Mouse (Mus musculus): ENCODE results near the gene Dab2ip. TPM values are rescaled to one million over a fixed set of nuclear protein-coding genes. Genes with fewer than 3 reads are reported as not detected.

Dab2ip gene
- total and polyA plus RNA-seq, 3 experiments: 34.5 to 47.9 (median 45.6) TPM

- H3K27ac ChIP-seq: peak overlapping the region; percentile 91
Measured at GRCm38 (mm10) chr2:35625526-35625925, 67.5 kb downstream of the Dab2ip start.

GRCm38 (mm10) chr2:35626181-35626727, 68.2 kb downstream of the Dab2ip start:
- Histone ChIP-seq H3K4me3 (peak overlapping the region; percentile 36), H3K36me3 (ENCODE audit: control insufficient read depth, insufficient read depth, low read length) (no peaks in the 10 kb centered on the region), H3K4me1 (ENCODE audit: control insufficient read depth, insufficient read depth, low read length) (peaks cover 22% of the 10 kb centered on the region), H3K27ac (peak overlapping the region; percentile 91), H3K79me2 (replicated peaks; ENCODE audit: control insufficient read depth, insufficient read depth, low read length) (peaks cover 7% of the 10 kb centered on the region), H3K9ac (ENCODE audit: low read depth, low read length) (peak overlapping the region; percentile 59), H3K27me3 (ENCODE audit: control insufficient read depth, insufficient read depth, low read length) (no peaks in the 10 kb centered on the region)
- WGBS: 67% methylated on average over 9 of the region's 9 CpGs
- DNase-seq: no peak
- TF ChIP-seq CTCF (IDR thresholded peaks at IDR 0.05) (no peak), EP300 (IDR thresholded peaks at IDR 0.05; ENCODE audit: insufficient read depth, low read depth, low read length) (no peak)
- intact Hi-C loops (cut with DNase I): no loop called here

More at GRCm38 (mm10) chr2:35625526-35625925, 67.5 kb downstream of the Dab2ip start:
- H3K9ac ChIP-seq (ENCODE audit: low read depth, low read length): no peak overlapping the region
- H3K27me3 ChIP-seq (ENCODE audit: control insufficient read depth, insufficient read depth, low read length): no peaks in the 10 kb centered on the region
- TF ChIP-seq EP300 (IDR thresholded peaks at IDR 0.05; ENCODE audit: insufficient read depth, low read depth, low read length) (no peak), POLR2A (IDR thresholded peaks at IDR 0.05; ENCODE audit: insufficient read depth, low read depth, low read length) (no peak), CTCF (IDR thresholded peaks at IDR 0.05) (no peak)
- peaks cover 21% of the 10 kb centered on the region for H3K4me1 ChIP-seq (ENCODE audit: control insufficient read depth, insufficient read depth, low read length)
- 80% methylated on average over 6 of the region's 6 CpGs for WGBS
- peaks cover 5% of the 10 kb centered on the region; the same call in 1 of the 2 replicates for H3K79me2 ChIP-seq (replicated peaks; ENCODE audit: control insufficient read depth, insufficient read depth, low read length)
- no peak for DNase-seq
- H3K4me3 ChIP-seq: no peak overlapping the region
- no peaks in the 10 kb centered on the region for H3K36me3 ChIP-seq (ENCODE audit: control insufficient read depth, insufficient read depth, low read length)
- intact Hi-C loops (cut with DNase I): no loop called here

- H3K9ac ChIP-seq (ENCODE audit: low read depth, low read length): peak overlapping the region; percentile 59
- H3K79me2 ChIP-seq (replicated peaks; ENCODE audit: control insufficient read depth, insufficient read depth, low read length): peaks cover 8% of the 10 kb centered on the region
- WGBS: 23% methylated on average over 11 of the region's 11 CpGs
- H3K36me3 ChIP-seq (ENCODE audit: control insufficient read depth, insufficient read depth, low read length): no peaks in the 10 kb centered on the region
- peak overlapping the region; percentile 36 for H3K4me3 ChIP-seq
- peak; percentile 57 to 63 for DNase-seq
- TF ChIP-seq CTCF (IDR thresholded peaks at IDR 0.05): no peak
- peak; percentile 47; the same call in 1 of the 2 replicates for TF ChIP-seq POLR2A (IDR thresholded peaks at IDR 0.05; ENCODE audit: insufficient read depth, low read depth, low read length)
- TF ChIP-seq EP300 (IDR thresholded peaks at IDR 0.05; ENCODE audit: insufficient read depth, low read depth, low read length): 0 out of 2 replicates have a peak, but pooled peaks have one; percentile 13
- intact Hi-C loops (cut with DNase I): no loop called here
- H3K27ac ChIP-seq: peak overlapping the region; percentile 91
- peaks cover 19% of the 10 kb centered on the region for H3K4me1 ChIP-seq (ENCODE audit: control insufficient read depth, insufficient read depth, low read length)
- H3K27me3 ChIP-seq (ENCODE audit: control insufficient read depth, insufficient read depth, low read length): no peaks in the 10 kb centered on the region
Measured at GRCm38 (mm10) chr2:35627298-35627898, 69.3 kb downstream of the Dab2ip start.

GRCm38 (mm10) chr2:35628052-35628451, 70.0 kb downstream of the Dab2ip start:
- no peak for TF ChIP-seq CTCF (IDR thresholded peaks at IDR 0.05)
- no peak for TF ChIP-seq POLR2A (IDR thresholded peaks at IDR 0.05; ENCODE audit: insufficient read depth, low read depth, low read length)
- TF ChIP-seq EP300 (IDR thresholded peaks at IDR 0.05; ENCODE audit: insufficient read depth, low read depth, low read length): no peak
- peak overlapping the region; percentile 25 for H3K4me3 ChIP-seq
- no peaks in the 10 kb centered on the region for H3K27me3 ChIP-seq (ENCODE audit: control insufficient read depth, insufficient read depth, low read length)
- 52% methylated on average over 7 of the region's 7 CpGs for WGBS
- H3K9ac ChIP-seq (ENCODE audit: low read depth, low read length): peak overlapping the region; percentile 46
- H3K79me2 ChIP-seq (replicated peaks; ENCODE audit: control insufficient read depth, insufficient read depth, low read length): peaks cover 7% of the 10 kb centered on the region
- H3K27ac ChIP-seq: peak overlapping the region; percentile 91
- intact Hi-C loops (cut with DNase I): no loop called here
- peaks cover 18% of the 10 kb centered on the region for H3K4me1 ChIP-seq (ENCODE audit: control insufficient read depth, insufficient read depth, low read length)
- no peaks in the 10 kb centered on the region for H3K36me3 ChIP-seq (ENCODE audit: control insufficient read depth, insufficient read depth, low read length)
- DNase-seq: no peak

GRCm38 (mm10) chr2:35628656-35629055, 70.6 kb downstream of the Dab2ip start:
- 54% methylated on average over 4 of the region's 4 CpGs for WGBS
- Histone ChIP-seq H3K79me2 (replicated peaks; ENCODE audit: control insufficient read depth, insufficient read depth, low read length) (peaks cover 7% of the 10 kb centered on the region), H3K4me3 (no peak overlapping the region), H3K27ac (peak overlapping the region; percentile 91), H3K27me3 (ENCODE audit: control insufficient read depth, insufficient read depth, low read length) (no peaks in the 10 kb centered on the region), H3K9ac (ENCODE audit: low read depth, low read length) (peak overlapping the region; percentile 1), H3K4me1 (ENCODE audit: control insufficient read depth, insufficient read depth, low read length) (peaks cover 16% of the 10 kb centered on the region), H3K36me3 (ENCODE audit: control insufficient read depth, insufficient read depth, low read length) (no peaks in the 10 kb centered on the region)
- DNase-seq: no peak
- intact Hi-C loops (cut with DNase I): no loop called here
- TF ChIP-seq POLR2A (IDR thresholded peaks at IDR 0.05; ENCODE audit: insufficient read depth, low read depth, low read length): no peak
- no peak for TF ChIP-seq EP300 (IDR thresholded peaks at IDR 0.05; ENCODE audit: insufficient read depth, low read depth, low read length)
- TF ChIP-seq CTCF (IDR thresholded peaks at IDR 0.05): no peak

GRCm38 (mm10) chr2:35629126-35629525, 71.1 kb downstream of the Dab2ip start:
- no peak for TF ChIP-seq EP300 (IDR thresholded peaks at IDR 0.05; ENCODE audit: insufficient read depth, low read depth, low read length)
- TF ChIP-seq POLR2A (IDR thresholded peaks at IDR 0.05; ENCODE audit: insufficient read depth, low read depth, low read length): no peak
- TF ChIP-seq CTCF (IDR thresholded peaks at IDR 0.05): no peak
- Histone ChIP-seq H3K4me1 (ENCODE audit: control insufficient read depth, insufficient read depth, low read length) (peaks cover 16% of the 10 kb centered on the region), H3K79me2 (replicated peaks; ENCODE audit: control insufficient read depth, insufficient read depth, low read length) (peaks cover 8% of the 10 kb centered on the region), H3K27me3 (ENCODE audit: control insufficient read depth, insufficient read depth, low read length) (no peaks in the 10 kb centered on the region), H3K36me3 (ENCODE audit: control insufficient read depth, insufficient read depth, low read length) (no peaks in the 10 kb centered on the region), H3K27ac (peak overlapping the region; percentile 18), H3K4me3 (no peak overlapping the region), H3K9ac (ENCODE audit: low read depth, low read length) (no peak overlapping the region)
- DNase-seq: no peak
- intact Hi-C loops (cut with DNase I): no loop called here
- 80% methylated on average over 5 of the region's 8 CpGs for WGBS
